Mouse (Mus musculus): ENCODE data around the gene Igsf10. TPM values are rescaled to one million over a fixed set of nuclear protein-coding genes. Genes with fewer than 3 reads are reported as not detected.

Igsf10 gene
- polyA plus RNA-seq, 1 experiment from 2014 or later = 2.8 TPM

DNA sequence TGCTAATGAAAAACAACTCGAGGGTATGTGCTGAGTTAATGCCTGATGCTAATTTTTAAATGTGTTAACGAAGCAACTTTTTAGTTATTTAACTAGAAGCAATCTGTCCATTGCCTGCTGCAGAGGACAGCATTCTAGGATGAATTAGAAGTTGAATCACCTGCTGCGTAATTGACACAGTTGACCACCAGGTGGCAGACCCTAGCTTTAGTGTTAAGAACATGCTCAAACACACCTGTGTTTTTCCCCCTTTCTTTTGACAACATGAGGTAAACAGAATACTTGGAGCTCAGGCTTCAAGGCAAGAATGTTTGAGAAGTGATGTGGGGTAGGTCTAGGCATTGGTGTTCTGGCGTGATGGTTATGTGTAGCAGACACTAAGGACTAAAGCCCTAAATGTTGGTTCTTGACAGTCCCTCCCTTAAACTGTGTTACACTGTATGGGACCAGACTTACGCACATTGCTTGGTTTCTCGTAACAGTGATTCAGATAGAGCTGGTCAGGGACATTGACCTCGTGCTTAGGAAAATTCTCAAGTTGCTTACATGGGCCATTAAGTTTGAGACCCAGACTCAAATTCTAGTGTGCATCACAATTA is 22.8 kb downstream of the Igsf10 start:
- no peak overlapping the region for H3K9ac ChIP-seq (replicated peaks; ENCODE audit: low read depth)
- no peak for TF ChIP-seq EP300 (IDR thresholded peaks at IDR 0.05)
- TF ChIP-seq CTCF (IDR thresholded peaks at IDR 0.05) = peak; percentile 82
- peaks cover 4% of the 10 kb centered on the region; the same call in 1 of the 2 replicates for H3K36me3 ChIP-seq (ENCODE audit: insufficient read depth, low read length)
- H3K4me3 ChIP-seq (ENCODE audit: low read depth, low read length) = no peak overlapping the region
- 38% methylated on average over 7 of the region's 7 CpGs for WGBS
- ATAC-seq = no peak
- no peaks in the 10 kb centered on the region for H3K4me1 ChIP-seq (ENCODE audit: insufficient read depth, low read depth, low read length)
- no peaks in the 10 kb centered on the region for H3K9me3 ChIP-seq (ENCODE audit: low read length)
- no peak overlapping the region for H3K27ac ChIP-seq (ENCODE audit: low read length)
- DNase-seq (ENCODE audit: low spot score) = peak; percentile 55
- H3K4me2 ChIP-seq (replicated peaks; ENCODE audit: low read depth, low read length) = no peak overlapping the region
- H3K27me3 ChIP-seq (replicated peaks; ENCODE audit: insufficient read depth, low read length) = no peaks in the 10 kb centered on the region

DNA sequence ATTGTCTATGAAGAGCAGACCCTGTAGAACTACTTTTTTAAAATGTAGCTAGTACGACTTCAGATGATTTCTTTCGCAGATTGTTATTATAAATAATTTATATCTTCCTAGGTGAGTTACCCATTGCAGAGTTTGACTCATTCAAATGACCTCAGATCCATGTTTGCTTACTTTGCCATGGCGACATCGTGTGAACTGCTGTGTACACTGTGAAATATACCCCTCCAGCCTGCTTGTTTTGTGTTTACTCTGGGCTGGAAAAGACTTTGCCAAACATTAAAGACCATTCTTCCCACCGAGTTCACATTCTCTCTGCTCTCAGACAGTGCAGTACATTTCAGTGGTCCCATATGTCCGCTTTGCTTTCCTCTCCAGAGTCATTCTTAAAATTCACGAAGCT is 28.1 kb downstream of the Igsf10 start:
- DNase-seq (ENCODE audit: low spot score) = peak; percentile 37
- 60% methylated on average over 7 of the region's 7 CpGs for WGBS
- H3K27me3 ChIP-seq (replicated peaks; ENCODE audit: insufficient read depth, low read length) = no peaks in the 10 kb centered on the region
- no peak overlapping the region for H3K4me2 ChIP-seq (replicated peaks; ENCODE audit: low read depth, low read length)
- no peak for TF ChIP-seq CTCF (IDR thresholded peaks at IDR 0.05)
- TF ChIP-seq EP300 (IDR thresholded peaks at IDR 0.05) = no peak
- H3K4me1 ChIP-seq (ENCODE audit: insufficient read depth, low read depth, low read length) = no peaks in the 10 kb centered on the region
- peak; percentile 56; the same call in 1 of the 2 replicates for ATAC-seq
- H3K4me3 ChIP-seq (ENCODE audit: low read depth, low read length) = no peak overlapping the region
- H3K27ac ChIP-seq (ENCODE audit: low read length) = no peak overlapping the region
- no peaks in the 10 kb centered on the region for H3K9me3 ChIP-seq (ENCODE audit: low read length)
- H3K9ac ChIP-seq (replicated peaks; ENCODE audit: low read depth) = no peak overlapping the region
- peaks cover 4% of the 10 kb centered on the region; the same call in 1 of the 2 replicates for H3K36me3 ChIP-seq (ENCODE audit: insufficient read depth, low read length)

DNA sequence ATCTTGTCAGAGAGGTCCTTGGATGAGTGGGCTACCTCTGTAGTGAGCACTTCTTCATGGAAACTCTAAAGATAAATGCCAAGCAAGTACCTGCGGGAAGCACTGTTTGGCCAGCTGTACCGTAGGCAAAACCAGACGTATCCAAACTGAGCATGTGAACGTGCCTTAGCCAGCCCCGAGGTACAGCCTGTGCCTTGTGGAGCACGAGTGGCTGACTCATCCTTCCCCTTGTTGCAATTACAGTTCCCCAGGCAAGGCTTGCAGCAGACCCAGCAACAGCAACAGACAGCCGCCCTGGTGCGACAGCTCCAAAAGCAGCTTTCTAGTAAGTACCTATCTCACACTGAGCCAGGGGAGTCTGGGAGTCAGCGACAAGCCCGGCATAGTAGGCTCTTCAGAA is 31.6 kb downstream of the Igsf10 start:
- Histone ChIP-seq H3K27ac (ENCODE audit: low read length) (no peak overlapping the region), H3K4me3 (ENCODE audit: low read depth, low read length) (no peak overlapping the region), H3K4me2 (replicated peaks; ENCODE audit: low read depth, low read length) (no peak overlapping the region), H3K36me3 (ENCODE audit: insufficient read depth, low read length) (no peaks in the 10 kb centered on the region), H3K9ac (replicated peaks; ENCODE audit: low read depth) (no peak overlapping the region), H3K4me1 (ENCODE audit: insufficient read depth, low read depth, low read length) (no peaks in the 10 kb centered on the region), H3K27me3 (replicated peaks; ENCODE audit: insufficient read depth, low read length) (no peaks in the 10 kb centered on the region), H3K9me3 (ENCODE audit: low read length) (no peaks in the 10 kb centered on the region)
- DNase-seq (ENCODE audit: low spot score) (peak; percentile 57), ATAC-seq (peak; percentile 84)
- 67% methylated on average over 10 of the region's 10 CpGs for WGBS
- TF ChIP-seq EP300 (IDR thresholded peaks at IDR 0.05) (peak; percentile 80), CTCF (IDR thresholded peaks at IDR 0.05) (no peak)

DNA sequence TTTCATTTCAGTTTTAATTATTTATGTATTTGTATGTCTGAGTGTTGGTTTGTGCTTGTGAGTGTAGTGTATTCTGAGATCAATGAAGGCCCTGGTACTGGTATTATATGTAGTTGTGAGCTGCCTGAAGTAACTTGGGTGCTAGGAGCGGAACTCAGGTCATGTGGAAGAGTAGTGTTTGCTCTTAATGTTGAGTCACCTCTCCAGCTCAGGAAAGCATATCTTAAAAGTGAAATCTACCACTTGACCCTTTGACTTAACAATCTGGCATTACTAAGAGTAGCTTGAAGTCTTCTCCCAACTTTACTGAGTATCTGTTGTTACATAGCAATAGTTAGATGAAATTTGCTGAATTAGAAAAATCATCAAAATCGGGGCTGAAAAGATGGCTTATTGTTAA is 38.7 kb downstream of the Igsf10 start:
- H3K27ac ChIP-seq (ENCODE audit: low read length) = no peak overlapping the region
- H3K27me3 ChIP-seq (replicated peaks; ENCODE audit: insufficient read depth, low read length) = no peaks in the 10 kb centered on the region
- H3K36me3 ChIP-seq (ENCODE audit: insufficient read depth, low read length) = no peaks in the 10 kb centered on the region
- WGBS = 65% methylated on average over 2 of the region's 2 CpGs
- H3K4me2 ChIP-seq (replicated peaks; ENCODE audit: low read depth, low read length) = no peak overlapping the region
- H3K9ac ChIP-seq (replicated peaks; ENCODE audit: low read depth) = no peak overlapping the region
- no peaks in the 10 kb centered on the region for H3K9me3 ChIP-seq (ENCODE audit: low read length)
- peak; percentile 55 for ATAC-seq
- H3K4me1 ChIP-seq (ENCODE audit: insufficient read depth, low read depth, low read length) = no peaks in the 10 kb centered on the region
- no peak overlapping the region for H3K4me3 ChIP-seq (ENCODE audit: low read depth, low read length)
- TF ChIP-seq EP300 (IDR thresholded peaks at IDR 0.05) = peak; percentile 25; the same call in 1 of the 2 replicates
- no peak for TF ChIP-seq CTCF (IDR thresholded peaks at IDR 0.05)
- peak; percentile 56 for DNase-seq (ENCODE audit: low spot score)

DNA sequence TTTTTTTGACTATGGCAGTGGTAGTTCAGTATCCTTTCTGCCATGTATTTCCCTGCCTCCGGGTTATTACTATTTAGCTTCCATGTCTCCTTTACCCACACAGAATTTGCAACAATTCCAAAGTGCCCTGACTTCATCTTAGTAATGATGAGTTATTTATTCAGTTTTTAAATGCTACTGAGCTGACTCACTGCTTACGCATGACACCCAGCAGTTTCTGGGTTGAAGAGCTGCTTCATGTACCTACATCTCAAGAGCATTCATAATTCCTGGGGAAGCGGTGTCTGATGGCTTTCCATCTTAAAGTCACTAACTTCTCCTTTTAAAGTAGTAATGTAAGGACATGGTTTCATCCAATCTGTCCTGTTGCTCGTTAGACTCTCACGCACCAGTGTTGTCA is 39.2 kb downstream of the Igsf10 start:
- ATAC-seq = peak; percentile 68

DNA sequence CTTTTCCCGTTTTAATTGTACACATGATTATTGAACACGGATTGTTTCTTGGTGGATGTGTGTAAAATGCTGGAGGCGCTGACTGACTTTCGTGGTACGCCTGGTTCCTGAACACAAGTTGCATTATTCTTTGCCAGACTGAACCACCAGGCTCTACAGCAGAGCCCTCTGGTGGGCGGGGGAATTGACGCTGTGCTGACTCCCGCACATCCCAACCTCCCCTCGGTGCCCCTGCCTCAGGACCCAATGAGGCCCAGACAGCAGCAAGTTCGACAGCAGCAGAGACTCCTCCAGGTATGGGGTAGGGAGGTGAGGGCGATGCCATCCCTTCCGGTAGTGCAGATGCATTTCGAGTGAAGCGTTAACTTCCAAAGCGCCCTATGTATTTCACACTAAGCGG is 46.5 kb downstream of the Igsf10 start:
- Histone ChIP-seq H3K27me3 (replicated peaks; ENCODE audit: insufficient read depth, low read length) (no peaks in the 10 kb centered on the region), H3K9me3 (ENCODE audit: low read length) (no peaks in the 10 kb centered on the region), H3K9ac (replicated peaks; ENCODE audit: low read depth) (no peak overlapping the region), H3K27ac (ENCODE audit: low read length) (no peak overlapping the region), H3K4me2 (replicated peaks; ENCODE audit: low read depth, low read length) (no peak overlapping the region), H3K4me1 (ENCODE audit: insufficient read depth, low read depth, low read length) (no peaks in the 10 kb centered on the region), H3K4me3 (ENCODE audit: low read depth, low read length) (no peak overlapping the region), H3K36me3 (ENCODE audit: insufficient read depth, low read length) (no peaks in the 10 kb centered on the region)
- WGBS = 80% methylated on average over 16 of the region's 16 CpGs
- TF ChIP-seq CTCF (IDR thresholded peaks at IDR 0.05) (no peak), EP300 (IDR thresholded peaks at IDR 0.05) (no peak)
- DNase-seq (ENCODE audit: low spot score) = no peak
- no peak for ATAC-seq

More for the DNA sequence above, 39.2 kb downstream of the Igsf10 start:
- H3K4me1 ChIP-seq (ENCODE audit: insufficient read depth, low read depth, low read length) = no peaks in the 10 kb centered on the region
- peak; percentile 19 for DNase-seq (ENCODE audit: low spot score)
- no peaks in the 10 kb centered on the region for H3K36me3 ChIP-seq (ENCODE audit: insufficient read depth, low read length)
- no peak overlapping the region for H3K9ac ChIP-seq (replicated peaks; ENCODE audit: low read depth)
- TF ChIP-seq CTCF (IDR thresholded peaks at IDR 0.05) (no peak), EP300 (IDR thresholded peaks at IDR 0.05) (peak; percentile 52; the same call in 1 of the 2 replicates)
- H3K9me3 ChIP-seq (ENCODE audit: low read length) = no peaks in the 10 kb centered on the region
- H3K4me3 ChIP-seq (ENCODE audit: low read depth, low read length) = no peak overlapping the region
- 80% methylated on average over 5 of the region's 5 CpGs for WGBS
- H3K27ac ChIP-seq (ENCODE audit: low read length) = no peak overlapping the region
- no peak overlapping the region for H3K4me2 ChIP-seq (replicated peaks; ENCODE audit: low read depth, low read length)
- no peaks in the 10 kb centered on the region for H3K27me3 ChIP-seq (replicated peaks; ENCODE audit: insufficient read depth, low read length)

Data from lung, postnatal 0 days (tissue).